Mouse (Mus musculus) E14TG2a.4 (cell line): ENCODE data around the gene Gm16405.
"Not testable (repeated sequence)": the region's sequence is repeated elsewhere in the genome, so short reads cannot be mapped to it uniquely, and the experiment has no call there.

ENCODE experiments used
- H3K27me3 ChIP-seq: 2 replicates; pipeline ENCODE4 v1.6.1; 2014; ENCODE audit warnings: low read length, control low read depth; ENCODE audit not compliant: insufficient read depth
- H3K36me3 ChIP-seq: 2 replicates; pipeline ENCODE4 v1.6.1; 2014; ENCODE audit warnings: low read length, control low read depth; ENCODE audit not compliant: insufficient read depth
- H3K4me1 ChIP-seq: replicated peaks from 2 replicates; pipeline ENCODE4 v1.6.1; 2014; ENCODE audit warnings: low read depth, low read length, control low read depth
- H3K4me3 ChIP-seq: replicated peaks from 2 replicates; pipeline ENCODE4 v1.5.1; 2014; ENCODE audit warnings: mild to moderate bottlenecking, low read length
- H3K9me3 ChIP-seq: 2 replicates; pipeline ENCODE4 v1.6.1; 2014; ENCODE audit warnings: low read length, control low read depth

The Gm16405 gene

GRCm38 (mm10) chrX:54530908-54531307, at the start of gene Gm16405:
Gm16405 (plus strand) TSS chrX:54531208.
- not testable (repeated sequence) for H3K36me3 ChIP-seq, H3K9me3 ChIP-seq, H3K27me3 ChIP-seq, H3K4me1 ChIP-seq, H3K4me3 ChIP-seq
